Mouse (Mus musculus) spleen, adult 2 months (tissue): Measurements from ENCODE around the gene Pla2g2e. TPM values are rescaled to one million over a fixed set of nuclear protein-coding genes. Genes with fewer than 3 reads are reported as not detected.

Source experiments
- DNase-seq, 2 experiments: peaks; one replicate each; pipeline versions ENCODE4 v3.0.0 to v3.0.0-alpha.2; 2012 to 2021; ENCODE audit warnings: low spot score in 2 of 2, low read depth in 1 of 2
- H3K27ac ChIP-seq: fragments of 200-500 bp; 2 replicates; pipeline ENCODE4 v1.5.1; 2012; ENCODE audit warnings: low read length, inconsistent platforms; ENCODE audit not compliant: insufficient read depth
- H3K27me3 ChIP-seq: fragments of 200-500 bp; 2 replicates; pipeline ENCODE4 v1.6.1; 2012; ENCODE audit warnings: mild to moderate bottlenecking, moderate library complexity, low read length, inconsistent platforms; ENCODE audit not compliant: control insufficient read depth, insufficient read depth
- H3K36me3 ChIP-seq: fragments of 200-500 bp; 2 replicates; pipeline ENCODE4 v1.6.1; 2012; ENCODE audit warnings: mild to moderate bottlenecking, low read length, inconsistent platforms; ENCODE audit not compliant: control insufficient read depth, insufficient read depth
- H3K4me1 ChIP-seq: fragments of 200-500 bp; 2 replicates; pipeline ENCODE4 v1.6.1; 2011; ENCODE audit warnings: inconsistent platforms; ENCODE audit not compliant: control insufficient read depth, insufficient read depth, insufficient read length
- H3K4me3 ChIP-seq: fragments of 200-500 bp; 2 replicates; pipeline ENCODE4 v1.5.1; 2011; ENCODE audit warnings: mild to moderate bottlenecking, inconsistent platforms; ENCODE audit not compliant: insufficient read depth, insufficient read length; ENCODE audit errors: extremely low read depth
- CTCF ChIP-seq: fragments of 200-500 bp; IDR thresholded peaks from 2 replicates; pipeline ENCODE4 v1.5.1; 2011; ENCODE audit warnings: mild to moderate bottlenecking, inconsistent platforms; ENCODE audit not compliant: insufficient read depth, insufficient read length, insufficient replicate concordance; ENCODE audit errors: extremely low read depth
- POLR2A ChIP-seq: fragments of 200-500 bp; IDR thresholded peaks from 2 replicates; pipeline ENCODE4 v1.6.1; 2011; ENCODE audit warnings: low read depth, low read length, inconsistent platforms
- WGBS: fragments of 180-500 bp; shearing (Covaris S2); methylation state at CpG from one replicate; pipeline ENCODE4 v1.1.7; 2018; 5-methylcytosine and 5-hydroxymethylcytosine counted together
- polyA plus RNA-seq: library from polyadenylated mRNA; depleted of rRNA; stranded (reverse); fragments of >200 nt; gene quantifications from 2 replicates; pipeline ENCODE4 v1.2.3, GENCODE M21; 2012; rRNA removed

Pla2g2e gene
- polyA plus RNA-seq, 1 experiment = 0.09 TPM

DNA sequence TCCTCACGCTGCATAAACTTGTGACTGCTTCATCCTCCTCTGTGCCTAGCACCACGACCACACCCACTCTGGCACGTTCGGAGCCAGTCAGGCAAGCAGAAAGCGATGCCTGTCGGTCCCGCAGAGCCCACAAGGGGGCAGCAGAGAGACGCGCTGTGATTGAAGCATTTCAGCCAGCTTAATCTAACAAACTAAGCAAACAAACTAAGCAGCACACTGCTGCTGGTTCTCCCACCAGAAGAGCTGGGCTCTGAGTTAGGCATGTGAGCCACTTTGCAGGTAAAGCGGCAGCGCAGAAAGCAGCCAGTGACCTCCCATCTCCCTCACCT, 44.4 kb downstream of the Pla2g2e start:
- H3K4me3 ChIP-seq = no peak overlapping the region
- no peaks in the 10 kb centered on the region for H3K4me1 ChIP-seq
- no peak overlapping the region for H3K27ac ChIP-seq
- DNase-seq = peak; percentile 66 to 85
- WGBS = 5% methylated on average over 11 of the region's 11 CpGs
- H3K36me3 ChIP-seq = no peaks in the 10 kb centered on the region
- TF ChIP-seq CTCF = peak; percentile 99
- no peak for TF ChIP-seq POLR2A
- no peaks in the 10 kb centered on the region for H3K27me3 ChIP-seq

GRCm38 (mm10) chr4:138925561-138925960, 47.8 kb downstream of the Pla2g2e start:
- Histone ChIP-seq H3K36me3 (no peaks in the 10 kb centered on the region), H3K27ac (no peak overlapping the region)
- WGBS = 83% methylated on average over 2 of the region's 2 CpGs

More at GRCm38 (mm10) chr4:138925561-138925960, 47.8 kb downstream of the Pla2g2e start:
- no peak overlapping the region for H3K4me3 ChIP-seq
- H3K4me1 ChIP-seq = no peaks in the 10 kb centered on the region
- no peak for TF ChIP-seq POLR2A
- no peak for TF ChIP-seq CTCF
- no peak for DNase-seq
- no peaks in the 10 kb centered on the region for H3K27me3 ChIP-seq

Other genes with a start within 250 kb of the Pla2g2e start
- not detected in 2 replicates for gene Vwa5b1, start 242.1 kb upstream of the Pla2g2e start, polyA plus RNA-seq
- gene Pla2g2c, start 153.2 kb upstream of the Pla2g2e start, polyA plus RNA-seq = 0.02 TPM in 1 of 2 replicates, not detected in the other
- gene Ubxn10, start 140.8 kb upstream of the Pla2g2e start, polyA plus RNA-seq = 0.21 and 0.29 TPM in 2 replicates
- gene Pla2g2f, start 120.3 kb upstream of the Pla2g2e start, polyA plus RNA-seq = 1.9 TPM in 2 replicates
- 56.9 and 77.6 TPM in 2 replicates for gene Pla2g2d, start 102.2 kb upstream of the Pla2g2e start, polyA plus RNA-seq
- gene Pla2g5, start 14.5 kb upstream of the Pla2g2e start, polyA plus RNA-seq = 43.7 and 65.5 TPM in 2 replicates
- not detected in 2 replicates for gene Gm13030, start 4.0 kb upstream of the Pla2g2e start, polyA plus RNA-seq
- gene Otud3, start 36.0 kb downstream of the Pla2g2e start, polyA plus RNA-seq = 3.6 and 4.3 TPM in 2 replicates
- 0.06 and 0.07 TPM in 2 replicates for gene Rnf186, start 89.2 kb downstream of the Pla2g2e start, polyA plus RNA-seq
- gene Tmco4, start 94.9 kb downstream of the Pla2g2e start, polyA plus RNA-seq = 18.4 and 21.8 TPM in 2 replicates
- not detected in 2 replicates for gene Htr6, start 197.6 kb downstream of the Pla2g2e start, polyA plus RNA-seq
- 10.3 and 13.4 TPM in 2 replicates for gene Nbl1, start 215.1 kb downstream of the Pla2g2e start, polyA plus RNA-seq